Mouse (Mus musculus) liver, adult 2 months (tissue): ENCODE measurements around the gene Gtf2f2.

ENCODE experiments used
- CTCF ChIP-seq: fragments of 200-500 bp; IDR thresholded peaks from 2 replicates; pipeline ENCODE4 v1.5.1; 2011; ENCODE audit warnings: low read depth, low read length, control low read depth
- POLR2A ChIP-seq: fragments of 200-500 bp; IDR thresholded peaks from 2 replicates; pipeline ENCODE4 v1.6.1; 2011; ENCODE audit warnings: low read length, control low read depth; ENCODE audit not compliant: insufficient read depth; ENCODE audit errors: extremely low read depth

GRCm38 (mm10) chr14:76020927-76021719 lies 10.5 kb upstream of the Gtf2f2 start:
- no peak for TF ChIP-seq POLR2A
- TF ChIP-seq CTCF, result no peak
